Mouse (Mus musculus) stomach, postnatal 0 days (tissue): ENCODE results near the gene Shisal2b. TPM values are rescaled to one million over a fixed set of nuclear protein-coding genes. Genes with fewer than 3 reads are reported as not detected.

Source experiments
- ATAC-seq: fragments of 200-750 bp; cut with Nextera tagmentation; 2 replicates; pipeline ENCODE4 v1.8.0; 2017; ENCODE audit not compliant: low FRiP score, low TSS enrichment
- DNase-seq: peaks from one replicate; pipeline ENCODE4 v3.0.0-alpha.2; 2016; ENCODE audit warnings: low spot score
- H3K27ac ChIP-seq: fragments of 300-500 bp; sonication (generic); replicated peaks from 2 replicates; pipeline ENCODE4 v1.5.1; 2014; ENCODE audit warnings: mild to moderate bottlenecking, control low read depth
- H3K27me3 ChIP-seq: fragments of 300-500 bp; sonication (generic); 2 replicates; pipeline ENCODE4 v1.6.1; 2014; ENCODE audit warnings: low read length; ENCODE audit not compliant: control insufficient read depth, insufficient read depth
- H3K36me3 ChIP-seq: fragments of 300-500 bp; sonication (generic); 2 replicates; pipeline ENCODE4 v1.6.1; 2014; ENCODE audit warnings: low read length, mixed read lengths; ENCODE audit not compliant: control insufficient read depth, insufficient read depth
- H3K4me1 ChIP-seq: fragments of 300-500 bp; sonication (generic); replicated peaks from 2 replicates; pipeline ENCODE4 v1.6.1; 2014; ENCODE audit warnings: antibody characterized with exemption; ENCODE audit not compliant: control insufficient read depth, insufficient read depth
- H3K4me2 ChIP-seq: fragments of 300-500 bp; sonication (generic); replicated peaks from 2 replicates; pipeline ENCODE4 v1.6.1; 2014; ENCODE audit warnings: low read depth, mild to moderate bottlenecking, control low read depth, moderate library complexity
- H3K4me3 ChIP-seq: fragments of 300-500 bp; sonication (generic); 2 replicates; pipeline ENCODE4 v1.5.1; 2014; ENCODE audit warnings: low read depth, low read length, control low read depth
- H3K9ac ChIP-seq: fragments of 300-500 bp; sonication (generic); 2 replicates; pipeline ENCODE4 v1.6.1; 2014; ENCODE audit warnings: mild to moderate bottlenecking, low read length, control low read depth, mixed read lengths
- H3K9me3 ChIP-seq: fragments of 300-500 bp; sonication (generic); 2 replicates; pipeline ENCODE4 v1.6.1; 2016; ENCODE audit warnings: low read length; ENCODE audit not compliant: control insufficient read depth
- CTCF ChIP-seq: IDR thresholded peaks from 2 replicates; pipeline ENCODE4 v1.5.1; 2016; ENCODE audit warnings: antibody characterized with exemption, low read depth, mild to moderate bottlenecking, moderate library complexity
- EP300 ChIP-seq: optimal IDR thresholded peaks from 2 replicates; pipeline ENCODE3; 2016; ENCODE audit warnings: antibody characterized with exemption
- WGBS: fragments of 180-500 bp; shearing (Covaris S2); extraction: QIAGEN DNeasy Blood & Tissue Kit; methylation state at CpG from one replicate; pipeline ENCODE4 v1.1.7; 2014; 5-methylcytosine and 5-hydroxymethylcytosine counted together
- polyA plus RNA-seq: library from polyadenylated mRNA; unstranded; fragments of >200 nt; fragmentation: Nextera tagmentation; extraction: Ambion mirVana; gene quantifications from 2 replicates; pipeline ENCODE4 v1.2.1, GENCODE M21; 2015

Gene Shisal2b
- polyA plus RNA-seq, 1 experiment from 2014 or later: not detected

- Histone ChIP-seq H3K9me3 (no peaks in the 10 kb centered on the region), H3K4me1 (peaks cover 2% of the 10 kb centered on the region; the same call in 1 of the 2 replicates), H3K36me3 (0 out of 2 replicates have a peak, but pooled peaks cover under 1% of the 10 kb centered on the region), H3K4me3 (no peak overlapping the region), H3K4me2 (no peak overlapping the region), H3K9ac (no peak overlapping the region), H3K27me3 (no peaks in the 10 kb centered on the region), H3K27ac (no peak overlapping the region)
- no peak for TF ChIP-seq CTCF
- no peak for TF ChIP-seq EP300
- WGBS: 88% methylated on average over 1 of the region's 1 CpGs
- DNase-seq: no peak
- ATAC-seq: no peak
Measured at GRCm38 (mm10) chr13:104821908-104822307, 41.8 kb downstream of the Shisal2b start.

- no peak for TF ChIP-seq EP300
- no peak for TF ChIP-seq CTCF
- Histone ChIP-seq H3K27me3 (no peaks in the 10 kb centered on the region), H3K4me3 (no peak overlapping the region), H3K36me3 (no peaks in the 10 kb centered on the region), H3K9ac (no peak overlapping the region), H3K4me2 (no peak overlapping the region), H3K9me3 (no peaks in the 10 kb centered on the region), H3K4me1 (peaks cover 2% of the 10 kb centered on the region; the same call in 1 of the 2 replicates), H3K27ac (no peak overlapping the region)
- ATAC-seq: no peak
- no peak for DNase-seq
Measured at GRCm38 (mm10) chr13:104821192-104821591, 42.5 kb downstream of the Shisal2b start.

GRCm38 (mm10) chr13:104817696-104818095, 46.0 kb downstream of the Shisal2b start:
- DNase-seq (no peak), ATAC-seq (no peak)
- peak overlapping the region; percentile 74 for H3K4me3 ChIP-seq
- H3K4me1 ChIP-seq: peaks cover 2% of the 10 kb centered on the region; the same call in 1 of the 2 replicates
- WGBS: 41% methylated on average over 12 of the region's 12 CpGs
- peak overlapping the region; percentile 77 for H3K4me2 ChIP-seq
- no peaks in the 10 kb centered on the region for H3K27me3 ChIP-seq
- H3K9me3 ChIP-seq: no peaks in the 10 kb centered on the region
- TF ChIP-seq EP300 (no peak), CTCF (no peak)
- H3K9ac ChIP-seq: peak overlapping the region; percentile 90
- no peaks in the 10 kb centered on the region for H3K36me3 ChIP-seq
- peak overlapping the region; percentile 89; the same call in 1 of the 2 replicates for H3K27ac ChIP-seq

- peak within 1 kb of the TSS; percentile 77 for H3K4me2 ChIP-seq
- peak; percentile 83 for DNase-seq
- no peaks in the 10 kb centered on the region for H3K36me3 ChIP-seq
- no peak; the same call in 1 of the 2 replicates for TF ChIP-seq CTCF
- TF ChIP-seq EP300: peak; percentile 64
- peak within 1 kb of the TSS; percentile 74 for H3K4me3 ChIP-seq
- peak within 1 kb of the TSS; percentile 90 for H3K9ac ChIP-seq
- H3K4me1 ChIP-seq: peaks cover 2% of the 10 kb centered on the region; the same call in 1 of the 2 replicates
- ATAC-seq: peak; percentile 95
- peak within 1 kb of the TSS; percentile 89 for H3K27ac ChIP-seq
- WGBS: under 1% methylated on average over 50 of the region's 50 CpGs
- no peaks in the 10 kb centered on the region for H3K27me3 ChIP-seq
- H3K9me3 ChIP-seq: no peaks in the 10 kb centered on the region
Measured at GRCm38 (mm10) chr13:104816635-104817571, 46.8 kb downstream of the Shisal2b start, which contains the start of gene Cwc27. TSS of gene Cwc27 (minus strand) at chr13:104817142.

- Histone ChIP-seq H3K36me3 (no peaks in the 10 kb centered on the region), H3K4me1 (peaks cover 2% of the 10 kb centered on the region; the same call in 1 of the 2 replicates), H3K27ac (peak overlapping the region; percentile 89), H3K27me3 (no peaks in the 10 kb centered on the region), H3K4me2 (peak overlapping the region; percentile 77), H3K9ac (peak overlapping the region; percentile 90), H3K9me3 (no peaks in the 10 kb centered on the region), H3K4me3 (peak overlapping the region; percentile 74)
- ATAC-seq (no peak), DNase-seq (no peak)
- 7% methylated on average over 8 of the region's 8 CpGs for WGBS
- TF ChIP-seq EP300: no peak
- TF ChIP-seq CTCF: peak; percentile 32; the same call in 1 of the 2 replicates
Measured at GRCm38 (mm10) chr13:104816270-104816634, 47.4 kb downstream of the Shisal2b start.

- DNase-seq: no peak
- Histone ChIP-seq H3K4me3 (no peak overlapping the region), H3K9ac (no peak overlapping the region), H3K27me3 (no peaks in the 10 kb centered on the region), H3K36me3 (no peaks in the 10 kb centered on the region; the same call in 1 of the 2 replicates), H3K9me3 (no peaks in the 10 kb centered on the region), H3K4me2 (no peak overlapping the region), H3K4me1 (no peaks in the 10 kb centered on the region), H3K27ac (no peak overlapping the region)
- WGBS: 56% methylated on average over 3 of the region's 3 CpGs
- TF ChIP-seq CTCF (peak; percentile 80), EP300 (no peak)
- no peak for ATAC-seq
Measured at GRCm38 (mm10) chr13:104805681-104806080, 58.0 kb downstream of the Shisal2b start.
